Mouse (Mus musculus) heart, postnatal 14 days (tissue): ENCODE results near the gene Xylb. TPM values are rescaled to one million over a fixed set of nuclear protein-coding genes. Genes with fewer than 3 reads are reported as not detected.
A peak's percentile ranks its signal among the peaks of the same experiment; 100 is the strongest.
"Not testable (repeated sequence)": the region's sequence is repeated elsewhere in the genome, so short reads cannot be mapped to it uniquely, and the experiment has no call there.

Source experiments
- DNase-seq, 2 experiments: peaks; one replicate each; pipeline ENCODE4 v3.0.0; 2021 to 2022
- intact Hi-C: fragments of 180-260 bp; cut with DNase I; formaldehyde crosslinking; loops from one replicate; pipeline ENCODE4 v1.15.1; 2025
- total RNA-seq, 2 experiments: library from RNA; stranded (reverse); gene quantifications; 2 replicates each; pipeline ENCODE4 v1.2.3; 2021

Xylb gene
- total RNA-seq, 2 experiments from 2014 or later: 0.24 to 0.29 TPM

GRCm38 (mm10) chr9:119339558-119340211 is 17.5 kb upstream of the Xylb start, which contains the start of gene Acaa1a:
Gene Acaa1a, plus strand, starts transcription at chr9:119339676.
- intact Hi-C loops: loop anchor here (2.0 kb wide), 1 partner anchor 17 kb away; the partner anchor contains the start of gene Oxsr1
- DNase-seq: peak; percentile 70 to 77

DNA sequence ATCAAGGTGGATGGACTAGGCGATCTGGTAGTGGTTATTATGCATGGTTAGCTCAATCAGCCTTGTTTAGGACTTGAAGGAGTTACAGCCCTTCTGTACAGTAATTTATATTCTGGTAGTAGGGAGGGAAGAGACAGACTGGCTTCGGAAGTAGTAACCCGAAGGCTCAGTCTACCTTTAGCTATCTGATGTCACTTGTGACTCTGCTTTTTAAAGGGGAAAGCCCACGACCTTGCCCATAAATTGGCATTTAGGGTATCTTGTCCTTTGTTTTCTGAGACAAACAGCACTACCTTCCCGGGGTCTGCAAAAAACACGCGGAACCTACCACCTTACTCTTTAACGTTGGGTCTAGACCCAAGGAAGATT is 17.0 kb upstream of the Xylb start:
- intact Hi-C loops: loop anchor here (2.0 kb wide), 1 partner anchor 17 kb away; the partner anchor contains the start of gene Oxsr1
- DNase-seq: no peak

- intact Hi-C loops: loop anchor here (2.0 kb wide), 1 partner anchor 18 kb away; the partner anchor contains the start of gene Oxsr1
Observed at GRCm38 (mm10) chr9:119340909-119341816, 16.0 kb upstream of the Xylb start, which contains the start of gene Myd88. Gene Myd88, minus strand, starts transcription at chr9:119341411.

DNA sequence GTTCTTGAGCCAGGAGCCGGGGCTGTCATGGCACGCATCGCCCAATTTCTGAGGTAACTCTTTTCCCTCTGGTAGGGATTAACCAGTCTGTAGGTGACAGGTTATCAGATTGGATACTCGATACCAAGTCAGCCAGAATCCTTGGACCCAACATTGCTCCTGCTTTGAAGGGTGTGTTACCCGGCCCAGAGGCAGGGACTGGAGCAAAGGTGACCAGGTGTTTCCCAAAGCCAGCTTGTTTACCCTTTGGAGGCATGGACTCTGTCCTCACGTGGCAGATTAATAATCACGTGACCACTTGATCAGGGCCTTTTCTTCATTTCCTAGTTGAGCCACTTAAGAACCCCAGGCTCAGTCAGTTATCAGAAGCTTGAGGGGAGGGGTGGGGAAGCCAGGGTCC is 14.5 kb upstream of the Xylb start:
- no peak for DNase-seq
- intact Hi-C loops: no loop called here

More at GRCm38 (mm10) chr9:119340909-119341816, 16.0 kb upstream of the Xylb start, which contains the start of gene Myd88:
- peak; percentile 92 to 93 for DNase-seq

- DNase-seq: no peak
- intact Hi-C loops: no loop called here
Observed at GRCm38 (mm10) chr9:119346376-119346775, 10.8 kb upstream of the Xylb start.

DNA sequence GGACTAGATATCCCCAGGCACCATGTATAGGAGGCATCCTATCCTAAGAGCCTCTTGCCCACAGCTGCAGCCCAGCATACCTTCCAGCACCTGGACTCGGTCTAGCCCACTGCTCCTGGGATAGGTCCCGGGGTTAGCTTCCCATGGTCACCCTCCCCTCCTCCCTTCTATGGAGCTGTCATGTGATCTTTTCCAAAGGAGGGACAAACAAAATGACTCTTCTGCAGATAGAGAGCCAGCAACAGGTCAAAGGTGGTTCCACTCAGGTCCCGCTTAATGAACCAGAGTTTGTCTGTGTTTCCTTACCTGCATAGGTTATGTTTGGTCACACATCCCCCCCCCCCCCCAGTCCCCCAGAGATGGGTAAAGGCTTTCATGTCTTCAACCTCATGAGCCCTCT is 6.7 kb upstream of the Xylb start:
- DNase-seq: no peak
- intact Hi-C loops: loop anchor here (5.0 kb wide), 1 partner anchor 108 kb away; no protein-coding TSS in a partner anchor

- DNase-seq: no peak
- intact Hi-C loops: loop anchor here (5.0 kb wide), 1 partner anchor 109 kb away; no protein-coding TSS in a partner anchor
Observed at GRCm38 (mm10) chr9:119350947-119351705, 6.1 kb upstream of the Xylb start.

DNA sequence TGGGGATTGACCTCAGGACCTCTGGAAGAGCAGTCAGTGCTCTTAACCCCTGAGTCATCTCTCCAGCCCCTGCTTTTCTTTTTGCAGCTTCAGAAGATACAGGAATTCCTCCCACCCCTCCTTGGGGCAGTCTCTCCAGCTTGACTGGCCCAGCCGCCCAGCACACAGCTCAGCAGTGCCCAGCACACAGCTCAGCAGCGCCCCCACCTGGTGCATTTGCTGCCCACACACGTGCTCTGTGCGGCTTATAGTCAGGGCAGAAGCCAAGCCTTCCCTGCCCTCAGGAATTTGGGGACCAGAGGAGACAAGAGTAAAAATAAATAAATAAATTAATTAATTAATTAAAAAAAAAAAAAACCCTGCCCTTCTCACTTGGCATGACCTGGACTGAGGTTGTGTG is 5.1 kb upstream of the Xylb start:
- DNase-seq: peak; percentile 84 to 88
- intact Hi-C loops: loop anchor here (1.0 to 5.0 kb wide), 2 partner anchors 110 to 196 kb away; no protein-coding TSS in a partner anchor

DNA sequence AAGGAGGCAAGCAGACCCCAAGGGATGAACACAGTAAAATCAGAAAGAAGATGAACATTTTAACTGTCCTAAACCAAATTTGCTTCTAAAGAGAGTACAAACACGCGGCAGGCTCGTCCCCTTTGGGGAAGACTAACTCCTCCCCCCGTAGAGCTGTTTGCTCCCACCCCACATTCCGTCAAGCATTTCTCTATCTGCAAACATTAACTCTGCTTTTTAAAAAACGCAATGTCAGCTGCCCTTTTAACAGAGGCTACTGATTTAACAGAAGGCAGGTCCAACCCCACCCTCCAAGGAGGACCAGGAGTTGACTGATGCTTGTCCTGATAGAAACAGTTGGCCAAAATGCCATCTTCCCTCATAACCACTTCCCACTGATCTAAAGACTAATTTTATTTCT is 3.3 kb upstream of the Xylb start:
- intact Hi-C loops: loop anchor here (5.0 kb wide), 1 partner anchor 112 kb away; no protein-coding TSS in a partner anchor
- no peak for DNase-seq

GRCm38 (mm10) chr9:119355943-119356342 is 1.2 kb upstream of the Xylb start:
- no peak for DNase-seq
- intact Hi-C loops: loop anchor here (2.0 to 5.0 kb wide), 2 partner anchors 46 to 75 kb away; partner anchors contain the start of gene Acvr2b

DNA sequence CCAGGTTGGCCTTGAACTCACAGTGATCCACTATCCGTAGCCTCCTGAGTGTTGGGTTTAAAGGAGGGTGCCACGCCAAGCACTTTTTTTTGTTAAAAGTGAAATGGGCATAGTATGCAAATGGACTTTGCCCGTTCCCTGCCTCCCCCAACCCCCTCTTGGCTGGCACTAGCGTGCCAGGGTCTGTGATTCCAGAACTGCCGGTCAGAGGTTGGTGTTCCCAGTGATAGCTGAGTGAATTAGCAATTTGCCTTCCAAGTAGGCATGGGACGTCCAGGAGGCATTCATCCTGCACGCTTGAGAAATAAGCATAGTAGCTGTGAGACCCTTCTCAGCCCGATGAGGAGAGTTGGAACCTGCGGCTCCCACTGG is 863 bp downstream of the Xylb start:
- intact Hi-C loops: loop anchor here (5.0 kb wide), 1 partner anchor 44 kb away; the partner anchor contains the start of gene Acvr2b
- no peak for DNase-seq

DNA sequence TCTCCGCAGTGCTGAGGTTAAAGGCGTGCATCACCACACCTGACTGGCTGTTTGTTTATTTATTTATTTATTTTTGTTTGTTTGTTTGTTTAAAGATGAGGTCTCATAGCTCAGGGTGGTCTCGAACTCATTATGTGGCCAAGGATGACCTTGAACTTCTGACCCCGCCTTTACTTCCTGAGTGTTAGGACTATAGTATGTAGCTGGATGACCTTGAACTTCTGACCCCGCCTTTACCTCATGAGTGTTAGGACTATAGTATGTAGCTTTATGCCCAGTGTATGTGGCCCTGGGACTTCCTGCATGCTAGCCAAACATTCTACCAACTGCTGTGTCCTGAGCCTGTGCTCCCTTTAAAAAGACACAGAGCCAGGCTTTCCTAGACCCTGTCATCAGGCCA is 4.2 kb downstream of the Xylb start:
- DNase-seq: no peak
- intact Hi-C loops: no loop called here

DNA sequence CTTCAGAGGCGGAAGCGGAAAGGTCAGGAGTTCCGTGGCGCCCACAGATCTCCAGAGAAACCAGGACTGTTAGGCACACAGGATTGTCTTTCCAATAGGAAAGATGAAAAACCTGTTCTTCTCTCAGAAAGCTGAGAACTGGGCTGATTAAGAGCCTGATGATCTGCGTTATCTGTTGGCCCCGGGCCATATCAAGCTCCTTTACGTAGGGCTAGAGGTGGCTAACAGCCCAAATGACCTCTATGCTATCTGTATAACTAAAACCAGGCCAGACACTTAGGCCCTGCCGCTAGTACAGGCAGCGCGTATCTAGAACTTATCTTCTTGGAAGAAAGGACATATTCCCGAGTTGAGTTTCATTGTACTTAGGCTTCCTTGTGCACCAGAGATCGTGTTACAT is 6.0 kb downstream of the Xylb start:
- DNase-seq: no peak
- intact Hi-C loops: no loop called here

DNA sequence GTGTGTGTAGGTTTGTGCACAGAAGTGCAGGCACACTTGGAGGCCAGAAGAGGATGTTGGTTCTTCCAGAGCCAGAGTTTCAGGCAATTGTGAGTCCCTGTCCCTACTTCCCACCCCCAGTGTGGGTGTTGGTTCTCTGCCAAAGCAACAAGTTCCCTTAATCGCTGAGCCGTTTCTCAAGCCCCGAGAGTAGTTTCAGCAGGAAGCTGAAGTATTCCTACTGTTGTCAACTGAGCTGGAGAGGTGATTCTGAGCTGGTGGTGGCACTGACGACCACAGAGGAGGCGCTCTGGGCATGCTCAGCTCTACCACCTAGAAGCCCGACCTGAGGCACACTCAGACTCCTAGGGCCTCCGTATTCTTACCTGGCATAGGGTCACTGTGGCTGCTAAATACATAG is 8.1 kb downstream of the Xylb start, which contains the start of gene Slc22a14:
TSS of gene Slc22a14 (minus strand) at position 270 of the 400 bp plus-strand sequence.
- DNase-seq: peak in 1 of 2 experiments; percentile 15
- intact Hi-C loops: no loop called here

DNA sequence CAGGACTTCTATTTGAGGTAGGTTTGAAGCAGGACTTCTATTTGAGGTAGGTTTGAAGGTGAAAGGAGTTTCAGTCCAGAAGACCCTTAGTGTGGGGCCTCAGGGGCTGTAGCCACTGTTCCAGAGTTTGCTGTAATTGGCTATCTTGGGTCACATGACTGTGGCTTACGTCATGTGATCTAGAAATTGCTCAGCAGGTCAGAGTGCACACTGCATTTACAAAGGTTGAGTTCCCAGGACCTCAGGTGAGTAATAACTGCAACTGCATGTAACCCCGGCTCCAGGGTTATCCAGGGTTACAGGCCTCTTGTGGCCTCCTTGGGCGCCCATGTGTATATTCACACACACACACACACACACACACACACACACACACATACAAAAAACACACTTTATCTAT is 11.2 kb downstream of the Xylb start:
- DNase-seq: no peak
- intact Hi-C loops: no loop called here

GRCm38 (mm10) chr9:119370770-119371169 is 13.6 kb downstream of the Xylb start:
- DNase-seq, intact Hi-C loops: not testable (repeated sequence)

DNA sequence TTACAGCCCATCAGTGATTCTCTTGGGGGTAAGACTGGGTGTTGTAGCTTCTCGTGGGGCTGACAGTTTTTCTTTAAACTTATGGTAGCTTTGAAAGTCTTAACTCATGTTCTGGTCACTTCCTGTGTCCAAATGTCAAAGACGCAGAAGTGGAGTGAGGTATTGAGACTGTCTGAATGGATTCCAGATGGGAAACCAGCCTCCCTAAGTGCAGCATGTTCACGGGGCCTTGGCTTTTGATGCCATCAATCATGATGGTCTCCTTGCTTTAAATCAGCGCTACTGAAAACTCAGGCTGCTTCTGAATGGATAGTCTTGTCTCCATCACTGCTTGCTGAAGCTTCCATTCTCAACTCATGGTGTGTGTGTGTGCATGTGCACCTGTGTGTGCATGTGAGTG is 14.1 kb downstream of the Xylb start:
- intact Hi-C loops: no loop called here
- no peak for DNase-seq

DNA sequence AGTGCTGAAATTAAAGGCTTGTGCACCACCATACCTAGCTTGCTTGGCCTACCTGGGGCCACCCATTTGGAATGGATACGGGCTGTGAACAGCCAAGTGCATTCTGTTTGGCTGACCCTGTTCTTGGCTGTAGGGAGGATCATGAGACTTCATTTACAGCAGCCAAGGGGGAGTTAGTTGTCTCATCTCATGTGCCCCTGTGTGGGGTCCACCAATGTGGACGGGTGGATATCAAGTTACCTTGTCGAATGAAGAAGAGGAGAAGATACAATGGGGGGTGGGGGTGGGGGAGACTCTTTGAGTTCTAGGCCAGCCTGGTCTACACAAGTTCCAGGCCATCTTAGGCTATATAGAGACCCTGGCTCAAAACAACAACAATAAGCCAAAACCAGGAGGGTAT is 17.8 kb downstream of the Xylb start:
- DNase-seq: no peak

DNA sequence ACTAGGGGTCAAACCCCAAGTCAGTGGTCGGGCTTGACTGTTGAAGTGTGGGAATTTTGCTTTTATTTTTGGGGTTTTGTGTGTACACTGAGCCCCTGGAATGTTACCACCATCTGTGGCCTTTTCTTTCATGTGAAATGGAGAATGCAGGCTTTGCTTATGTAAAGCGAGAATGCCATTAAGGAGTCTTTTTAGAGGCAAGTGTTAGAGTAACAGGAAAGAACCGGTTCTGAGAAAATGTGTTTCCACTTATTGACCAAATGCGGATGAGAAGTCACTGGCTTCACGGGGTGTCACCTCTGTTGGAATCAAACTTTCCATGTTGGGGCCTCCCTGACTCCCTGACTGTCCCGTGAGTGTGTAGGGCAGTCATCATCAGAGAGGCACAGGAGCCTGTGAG is 18.4 kb downstream of the Xylb start:
- intact Hi-C loops: no loop called here
- no peak for DNase-seq

More for the DNA sequence above, 17.8 kb downstream of the Xylb start:
- intact Hi-C loops: no loop called here

DNA sequence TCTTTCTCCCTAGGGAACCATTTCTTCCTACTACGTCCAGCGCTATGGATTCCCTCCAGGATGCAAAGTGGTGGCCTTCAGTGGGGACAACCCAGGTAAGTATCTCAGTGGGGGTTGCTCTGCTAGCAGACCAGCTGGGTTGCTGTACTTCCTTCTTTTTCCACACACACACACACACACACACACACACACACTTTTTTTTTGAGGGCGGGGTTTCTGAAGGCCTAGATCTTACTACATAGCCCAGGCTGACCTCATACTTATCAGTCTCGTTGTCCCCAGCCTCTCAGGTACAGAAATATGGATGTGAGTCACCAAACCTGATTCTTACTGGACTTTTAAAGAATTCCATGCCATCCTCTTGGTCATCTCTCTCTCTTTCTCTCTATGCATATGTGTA is 21.1 kb downstream of the Xylb start:
- DNase-seq: no peak
- intact Hi-C loops: no loop called here
